Mouse (Mus musculus) embryonic facial prominence, embryonic 12.5 days (tissue): ENCODE measurements at regions not wholly inside any gene's neighbourhood (a gene's known extent, or its start where the extent isn't known, plus 50 kb on each side); places are given as distances from the start of the nearest gene placed in this dataset.

Source experiments
- ATAC-seq: fragments of 200-750 bp; cut with Nextera tagmentation; 2 replicates; pipeline ENCODE4 v1.8.0; 2017; ENCODE audit not compliant: insufficient number of reproducible peaks, insufficient read depth, low FRiP score, low TSS enrichment
- H3K27ac ChIP-seq: fragments of 300-500 bp; sonication (generic); 2 replicates; pipeline ENCODE4 v1.5.1; 2016; ENCODE audit warnings: mild to moderate bottlenecking
- H3K27me3 ChIP-seq: fragments of 300-500 bp; sonication (generic); 2 replicates; pipeline ENCODE4 v1.6.1; 2016; ENCODE audit warnings: mild to moderate bottlenecking, moderate library complexity
- H3K36me3 ChIP-seq: fragments of 300-500 bp; sonication (generic); 2 replicates; pipeline ENCODE4 v1.6.1; 2016; ENCODE audit warnings: mild to moderate bottlenecking
- H3K4me1 ChIP-seq: fragments of 300-500 bp; sonication (generic); 2 replicates; pipeline ENCODE4 v1.6.1; 2016
- H3K4me2 ChIP-seq: fragments of 300-500 bp; sonication (generic); replicated peaks from 2 replicates; pipeline ENCODE4 v1.6.1; 2016; ENCODE audit warnings: mild to moderate bottlenecking, moderate library complexity
- H3K4me3 ChIP-seq: fragments of 300-500 bp; sonication (generic); 2 replicates; pipeline ENCODE4 v1.5.1; 2016; ENCODE audit warnings: mild to moderate bottlenecking
- H3K9ac ChIP-seq: fragments of 300-500 bp; sonication (generic); 2 replicates; pipeline ENCODE4 v1.6.1; 2016; ENCODE audit warnings: mild to moderate bottlenecking, moderate library complexity
- H3K9me3 ChIP-seq: fragments of 300-500 bp; sonication (generic); 2 replicates; pipeline ENCODE4 v1.6.1; 2016; ENCODE audit warnings: mild to moderate bottlenecking, moderate library complexity
- WGBS: fragments of 180-500 bp; shearing (Covaris S2); methylation state at CpG from one replicate; pipeline ENCODE4 v1.1.7; 2016; 5-methylcytosine and 5-hydroxymethylcytosine counted together

- Histone ChIP-seq H3K27ac (no peak overlapping the region), H3K4me2 (no peak overlapping the region), H3K4me3 (no peak overlapping the region), H3K9ac (no peak overlapping the region), H3K36me3 (no peaks in the 10 kb centered on the region), H3K9me3 (no peaks in the 10 kb centered on the region), H3K4me1 (no peaks in the 10 kb centered on the region), H3K27me3 (no peaks in the 10 kb centered on the region)
- ATAC-seq = no peak
- 66% methylated on average over 6 of the region's 6 CpGs for WGBS
Observed at GRCm38 (mm10) chr16:74506173-74506709, 94.6 kb upstream of the Robo2 start.

- H3K4me1 ChIP-seq = no peaks in the 10 kb centered on the region
- 81% methylated on average over 5 of the region's 5 CpGs for WGBS
- no peak overlapping the region for H3K9ac ChIP-seq
- no peak overlapping the region for H3K4me2 ChIP-seq
- H3K27me3 ChIP-seq = no peaks in the 10 kb centered on the region
- no peaks in the 10 kb centered on the region for H3K36me3 ChIP-seq
- ATAC-seq = no peak
- H3K27ac ChIP-seq = no peak overlapping the region
- no peaks in the 10 kb centered on the region for H3K9me3 ChIP-seq
- H3K4me3 ChIP-seq = no peak overlapping the region
Observed at GRCm38 (mm10) chr16:74504426-74504825, 92.8 kb upstream of the Robo2 start.

GRCm38 (mm10) chr16:74500687-74501086 lies 89.1 kb upstream of the Robo2 start:
- Histone ChIP-seq H3K4me2 (no peak overlapping the region), H3K27ac (no peak overlapping the region), H3K27me3 (no peaks in the 10 kb centered on the region), H3K4me1 (no peaks in the 10 kb centered on the region), H3K36me3 (no peaks in the 10 kb centered on the region), H3K4me3 (no peak overlapping the region), H3K9ac (no peak overlapping the region), H3K9me3 (no peaks in the 10 kb centered on the region)
- WGBS = 71% methylated on average over 3 of the region's 3 CpGs
- no peak for ATAC-seq

- no peaks in the 10 kb centered on the region for H3K4me1 ChIP-seq
- H3K9ac ChIP-seq = no peak overlapping the region
- H3K4me2 ChIP-seq = no peak overlapping the region
- 50% methylated on average over 6 of the region's 6 CpGs for WGBS
- H3K4me3 ChIP-seq = no peak overlapping the region
- H3K27me3 ChIP-seq = no peaks in the 10 kb centered on the region
- H3K36me3 ChIP-seq = no peaks in the 10 kb centered on the region
- ATAC-seq = no peak
- no peaks in the 10 kb centered on the region for H3K9me3 ChIP-seq
- no peak overlapping the region for H3K27ac ChIP-seq
Observed at GRCm38 (mm10) chr16:74467745-74468420, 56.3 kb upstream of the Robo2 start.

GRCm38 (mm10) chr16:74467159-74467558 lies 55.5 kb upstream of the Robo2 start:
- WGBS = 61% methylated on average over 7 of the region's 7 CpGs
- Histone ChIP-seq H3K9ac (no peak overlapping the region), H3K4me2 (no peak overlapping the region), H3K9me3 (no peaks in the 10 kb centered on the region), H3K36me3 (no peaks in the 10 kb centered on the region), H3K27ac (no peak overlapping the region), H3K4me1 (no peaks in the 10 kb centered on the region), H3K4me3 (no peak overlapping the region), H3K27me3 (no peaks in the 10 kb centered on the region)
- no peak for ATAC-seq

- Histone ChIP-seq H3K4me3 (no peak overlapping the region), H3K9ac (no peak overlapping the region), H3K27me3 (no peaks in the 10 kb centered on the region), H3K27ac (no peak overlapping the region), H3K4me1 (no peaks in the 10 kb centered on the region), H3K4me2 (no peak overlapping the region), H3K36me3 (no peaks in the 10 kb centered on the region), H3K9me3 (no peaks in the 10 kb centered on the region)
- 21% methylated on average over 2 of the region's 2 CpGs for WGBS
- ATAC-seq = no peak
Observed at GRCm38 (mm10) chr16:74464835-74465234, 53.2 kb upstream of the Robo2 start.

GRCm38 (mm10) chr16:74464290-74464689 lies 52.7 kb upstream of the Robo2 start:
- WGBS = 51% methylated on average over 6 of the region's 6 CpGs
- H3K9me3 ChIP-seq = no peaks in the 10 kb centered on the region
- H3K4me2 ChIP-seq = no peak overlapping the region
- H3K36me3 ChIP-seq = no peaks in the 10 kb centered on the region
- no peaks in the 10 kb centered on the region for H3K27me3 ChIP-seq
- no peak overlapping the region for H3K27ac ChIP-seq
- no peak overlapping the region for H3K9ac ChIP-seq
- H3K4me1 ChIP-seq = no peaks in the 10 kb centered on the region
- H3K4me3 ChIP-seq = no peak overlapping the region
- no peak for ATAC-seq

GRCm38 (mm10) chr16:74462436-74462835 lies 50.8 kb upstream of the Robo2 start:
- Histone ChIP-seq H3K36me3 (no peaks in the 10 kb centered on the region), H3K27me3 (no peaks in the 10 kb centered on the region), H3K27ac (no peak overlapping the region), H3K4me2 (no peak overlapping the region), H3K9me3 (no peaks in the 10 kb centered on the region), H3K4me1 (no peaks in the 10 kb centered on the region), H3K9ac (no peak overlapping the region), H3K4me3 (no peak overlapping the region)
- ATAC-seq = no peak
- WGBS = 83% methylated on average over 3 of the region's 3 CpGs
